20 mouse cellular contexts compared by ENCODE assay signal in genomic region chr4:81823566-81823965, GRCm38 (mm10).
DNase-seq lines count a peak whose midpoint lies in the region; ATAC-seq lines count a peak whose summit lies in the region.
"Had no signal": no experiment of that assay in that cellular context is flagged by ENCODE, and none has a peak within 500 bp of the region (broad histone marks: within the 10 kb centered on the region; RNA-seq: fewer than 3 reads in every experiment).

No protein-coding gene starts in this region.

- no peak for DNase-seq in heart, postnatal 4 days
- peak; percentile 64 for DNase-seq in embryonic facial prominence, embryonic 11.5 days (ENCODE audit: low spot score)
- DNase-seq in skeletal muscle tissue, adult 2 months (ENCODE audit: low read depth, low spot score), result peak; percentile 18
- no peak for DNase-seq in layer of hippocampus, postnatal 14 days (ENCODE audit: low spot score in 2 of 2)
- DNase-seq in left cerebral cortex, adult 8-10 months (ENCODE audit: low spot score in 2 of 2), result no peak
- DNase-seq: adrenal gland, postnatal 10 days; cerebellum, adult 9-11 months; forebrain, postnatal 0 days; kidney, postnatal 4 days; layer of hippocampus, adult 9-11 months; lung, adult 2 months; lung, postnatal 36 days; right cerebral cortex, postnatal 25 days; thymus, adult 2 months had no signal

- no peak overlapping the region for H3K4me3 ChIP-seq in heart, embryonic 13.5 days
- no peak overlapping the region for H3K4me3 ChIP-seq in embryonic facial prominence, embryonic 11.5 days (ENCODE audit: low read depth, low read length)
- no peak overlapping the region for H3K4me3 ChIP-seq in embryonic facial prominence, embryonic 15.5 days (replicated peaks)
- H3K4me3 ChIP-seq: hindbrain, embryonic 13.5 days; kidney, embryonic 15.5 days; liver, embryonic 12.5 days had no signal

- H3K4me2 ChIP-seq in heart, embryonic 13.5 days, result no peak overlapping the region
- H3K4me2 ChIP-seq in embryonic facial prominence, embryonic 11.5 days (ENCODE audit: low read depth, low read length), result no peak overlapping the region
- no peak overlapping the region for H3K4me2 ChIP-seq in embryonic facial prominence, embryonic 15.5 days (replicated peaks)
- H3K4me2 ChIP-seq: hindbrain, embryonic 13.5 days; kidney, embryonic 15.5 days; liver, embryonic 12.5 days had no signal

- ATAC-seq in heart, embryonic 13.5 days (ENCODE audit: extremely low read depth, insufficient number of reproducible peaks, low FRiP score, low TSS enrichment), result no peak
- ATAC-seq in embryonic facial prominence, embryonic 11.5 days (replicated peaks; ENCODE audit: insufficient number of reproducible peaks, low FRiP score, low TSS enrichment, low read depth), result no peak
- no peak for ATAC-seq in embryonic facial prominence, embryonic 15.5 days (ENCODE audit: insufficient number of reproducible peaks, low FRiP score, low TSS enrichment, low read depth)
- ATAC-seq: forebrain, postnatal 0 days; inflammation-experienced regulatory T-cells, adult 6 months; liver, embryonic 12.5 days had no signal

- no peak overlapping the region for H3K9ac ChIP-seq in heart, embryonic 13.5 days
- no peak overlapping the region for H3K9ac ChIP-seq in embryonic facial prominence, embryonic 11.5 days (replicated peaks; ENCODE audit: low read length)
- H3K9ac ChIP-seq in embryonic facial prominence, embryonic 15.5 days, result no peak overlapping the region
- H3K9ac ChIP-seq: forebrain, postnatal 0 days; hindbrain, embryonic 13.5 days; kidney, embryonic 15.5 days; liver, embryonic 12.5 days had no signal

- no peaks in the 10 kb centered on the region for H3K36me3 ChIP-seq in heart, embryonic 13.5 days
- no peaks in the 10 kb centered on the region for H3K36me3 ChIP-seq in embryonic facial prominence, embryonic 11.5 days (replicated peaks; ENCODE audit: control insufficient read depth, insufficient read depth, low read depth, low read length)
- no peaks in the 10 kb centered on the region for H3K36me3 ChIP-seq in embryonic facial prominence, embryonic 15.5 days
- H3K36me3 ChIP-seq: hindbrain, embryonic 13.5 days; kidney, embryonic 15.5 days; liver, embryonic 12.5 days had no signal

- peak overlapping the region; percentile 62 for H3K27ac ChIP-seq in heart, embryonic 13.5 days (replicated peaks)
- peak overlapping the region; percentile 52 for H3K27ac ChIP-seq in embryonic facial prominence, embryonic 11.5 days (replicated peaks; ENCODE audit: low read depth, low read length)
- H3K27ac ChIP-seq in embryonic facial prominence, embryonic 15.5 days (replicated peaks), result peak overlapping the region; percentile 28; the same call in 1 of the 2 replicates
- H3K27ac ChIP-seq: hindbrain, embryonic 13.5 days; kidney, embryonic 15.5 days; liver, embryonic 12.5 days had no signal

- H3K9me3 ChIP-seq in heart, embryonic 13.5 days, result no peaks in the 10 kb centered on the region
- no peaks in the 10 kb centered on the region for H3K9me3 ChIP-seq in embryonic facial prominence, embryonic 11.5 days (replicated peaks; ENCODE audit: control insufficient read depth, low read length)
- no peaks in the 10 kb centered on the region for H3K9me3 ChIP-seq in embryonic facial prominence, embryonic 15.5 days (replicated peaks)
- H3K9me3 ChIP-seq: hindbrain, embryonic 13.5 days; kidney, embryonic 15.5 days; liver, embryonic 12.5 days had no signal

- H3K27me3 ChIP-seq in heart, embryonic 13.5 days (replicated peaks), result no peaks in the 10 kb centered on the region
- H3K27me3 ChIP-seq in embryonic facial prominence, embryonic 11.5 days (ENCODE audit: control insufficient read depth, insufficient read depth, low read length), result no peaks in the 10 kb centered on the region
- no peaks in the 10 kb centered on the region for H3K27me3 ChIP-seq in embryonic facial prominence, embryonic 15.5 days
- H3K27me3 ChIP-seq: hindbrain, embryonic 13.5 days; kidney, embryonic 15.5 days; liver, embryonic 12.5 days had no signal

- WGBS in heart, embryonic 13.5 days, result 51% methylated on average over 3 of the region's 3 CpGs
- WGBS in embryonic facial prominence, embryonic 11.5 days, result 46% methylated on average over 3 of the region's 3 CpGs
- WGBS in embryonic facial prominence, embryonic 15.5 days, result 35% methylated on average over 3 of the region's 3 CpGs

- H3K4me1 ChIP-seq in heart, embryonic 13.5 days, result peaks cover 36% of the 10 kb centered on the region
- no peaks in the 10 kb centered on the region for H3K4me1 ChIP-seq in embryonic facial prominence, embryonic 11.5 days (ENCODE audit: control insufficient read depth, insufficient read depth, low read length)
- peaks cover 4% of the 10 kb centered on the region; the same call in 1 of the 2 replicates for H3K4me1 ChIP-seq in embryonic facial prominence, embryonic 15.5 days
- H3K4me1 ChIP-seq: hindbrain, embryonic 13.5 days; kidney, embryonic 15.5 days; liver, embryonic 12.5 days had no signal

Comparison
In these comparisons a context has a peak if more than half of its experiments do, and no peak if none do; other contexts are left out.
1. DNase-seq: peak in embryonic facial prominence, embryonic 11.5 days (single experiment) and skeletal muscle tissue, adult 2 months (single experiment); none in heart, postnatal 4 days (single experiment), layer of hippocampus, postnatal 14 days (0 of 2) and left cerebral cortex, adult 8-10 months (0 of 2).
2. Peak in every context shown above with its lines, with median percentiles within 50 percentile points of each other: H3K27ac ChIP-seq.